Mouse (Mus musculus) neural tube, embryonic 15.5 days (tissue): ENCODE data around the gene Acaa1b. TPM values are rescaled to one million over a fixed set of nuclear protein-coding genes. Genes with fewer than 3 reads are reported as not detected.

Experiments
- ATAC-seq: fragments of 200-750 bp; cut with Nextera tagmentation; 2 replicates; pipeline ENCODE4 v1.8.0; 2017; ENCODE audit warnings: mild to moderate bottlenecking, moderate TSS enrichment, moderate library complexity; ENCODE audit not compliant: low FRiP score
- H3K27ac ChIP-seq: fragments of 300-500 bp; sonication (generic); replicated peaks from 2 replicates; pipeline ENCODE4 v1.5.1; 2015; ENCODE audit warnings: mild to moderate bottlenecking, inconsistent platforms
- H3K27me3 ChIP-seq: fragments of 300-500 bp; sonication (generic); replicated peaks from 2 replicates; pipeline ENCODE4 v1.6.1; 2015; ENCODE audit warnings: inconsistent platforms
- H3K36me3 ChIP-seq: fragments of 300-500 bp; sonication (generic); 2 replicates; pipeline ENCODE4 v1.6.1; 2015; ENCODE audit warnings: inconsistent platforms
- H3K4me1 ChIP-seq: fragments of 300-500 bp; sonication (generic); 2 replicates; pipeline ENCODE4 v1.6.1; 2015; ENCODE audit warnings: inconsistent platforms
- H3K4me2 ChIP-seq: fragments of 300-500 bp; sonication (generic); 2 replicates; pipeline ENCODE4 v1.6.1; 2015; ENCODE audit warnings: inconsistent platforms, mild to moderate bottlenecking, moderate library complexity
- H3K4me3 ChIP-seq: fragments of 300-500 bp; sonication (generic); replicated peaks from 2 replicates; pipeline ENCODE4 v1.5.1; 2015; ENCODE audit warnings: mild to moderate bottlenecking, inconsistent platforms
- H3K9ac ChIP-seq: fragments of 300-500 bp; sonication (generic); replicated peaks from 2 replicates; pipeline ENCODE4 v1.6.1; 2015; ENCODE audit warnings: mild to moderate bottlenecking, inconsistent platforms
- H3K9me3 ChIP-seq: fragments of 300-500 bp; sonication (generic); replicated peaks from 2 replicates; pipeline ENCODE4 v1.6.1; 2016; ENCODE audit warnings: inconsistent platforms
- WGBS: fragments of 180-500 bp; shearing (Covaris S2); methylation state at CpG from one replicate; pipeline ENCODE4 v1.1.7; 2015; ENCODE audit warnings: mixed read lengths; 5-methylcytosine and 5-hydroxymethylcytosine counted together
- polyA plus RNA-seq: library from polyadenylated mRNA; unstranded; fragments of >200 nt; fragmentation: Nextera tagmentation; extraction: Ambion mirVana; gene quantifications from 2 replicates; pipeline ENCODE4 v1.2.1, GENCODE M21; 2015

Gene Acaa1b
- polyA plus RNA-seq, 1 experiment from 2014 or later, result 5.6 TPM

GRCm38 (mm10) chr9:119142066-119142465 lies 14.8 kb downstream of the Acaa1b start:
- no peak overlapping the region for H3K27ac ChIP-seq
- no peaks in the 10 kb centered on the region for H3K9me3 ChIP-seq
- ATAC-seq, result no peak
- H3K4me3 ChIP-seq, result no peak overlapping the region
- H3K9ac ChIP-seq, result no peak overlapping the region
- no peaks in the 10 kb centered on the region for H3K27me3 ChIP-seq
- H3K4me2 ChIP-seq, result no peak overlapping the region
- WGBS, result 89% methylated on average over 5 of the region's 5 CpGs
- H3K4me1 ChIP-seq, result no peaks in the 10 kb centered on the region
- H3K36me3 ChIP-seq, result no peaks in the 10 kb centered on the region

- Histone ChIP-seq H3K36me3 (no peaks in the 10 kb centered on the region), H3K4me3 (no peak overlapping the region), H3K4me1 (no peaks in the 10 kb centered on the region), H3K9me3 (no peaks in the 10 kb centered on the region), H3K27me3 (no peaks in the 10 kb centered on the region), H3K9ac (no peak overlapping the region), H3K4me2 (no peak overlapping the region), H3K27ac (no peak overlapping the region)
- WGBS, result 91% methylated on average over 2 of the region's 2 CpGs
- no peak for ATAC-seq
These were observed 18.1 kb downstream of the Acaa1b start for GRCm38 (mm10) chr9:119138836-119139235.

DNA sequence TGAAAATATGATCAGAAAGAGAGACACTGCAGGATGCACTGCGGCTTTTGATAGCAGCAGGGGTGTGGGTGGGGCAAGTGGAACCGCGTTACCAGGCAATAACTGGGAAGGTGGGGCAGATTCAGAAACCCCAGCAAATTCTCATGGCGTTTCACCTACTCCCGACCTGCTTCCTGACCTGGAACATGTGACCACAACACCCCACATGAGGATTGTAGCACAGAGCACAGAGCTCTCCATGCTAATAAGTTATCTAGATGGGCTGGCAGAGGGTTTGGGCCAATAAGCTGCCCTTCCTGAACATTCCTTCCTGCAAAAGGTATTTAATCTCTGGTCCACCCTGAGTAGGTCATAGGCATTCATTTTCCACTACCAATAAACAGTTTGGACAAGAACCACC lies 26.2 kb downstream of the Acaa1b start:
- Histone ChIP-seq H3K4me1 (no peaks in the 10 kb centered on the region), H3K4me2 (no peak overlapping the region), H3K9ac (no peak overlapping the region), H3K27me3 (no peaks in the 10 kb centered on the region), H3K9me3 (no peaks in the 10 kb centered on the region), H3K36me3 (no peaks in the 10 kb centered on the region), H3K4me3 (no peak overlapping the region), H3K27ac (no peak overlapping the region)
- WGBS, result 66% methylated on average over 5 of the region's 5 CpGs
- ATAC-seq, result no peak

DNA sequence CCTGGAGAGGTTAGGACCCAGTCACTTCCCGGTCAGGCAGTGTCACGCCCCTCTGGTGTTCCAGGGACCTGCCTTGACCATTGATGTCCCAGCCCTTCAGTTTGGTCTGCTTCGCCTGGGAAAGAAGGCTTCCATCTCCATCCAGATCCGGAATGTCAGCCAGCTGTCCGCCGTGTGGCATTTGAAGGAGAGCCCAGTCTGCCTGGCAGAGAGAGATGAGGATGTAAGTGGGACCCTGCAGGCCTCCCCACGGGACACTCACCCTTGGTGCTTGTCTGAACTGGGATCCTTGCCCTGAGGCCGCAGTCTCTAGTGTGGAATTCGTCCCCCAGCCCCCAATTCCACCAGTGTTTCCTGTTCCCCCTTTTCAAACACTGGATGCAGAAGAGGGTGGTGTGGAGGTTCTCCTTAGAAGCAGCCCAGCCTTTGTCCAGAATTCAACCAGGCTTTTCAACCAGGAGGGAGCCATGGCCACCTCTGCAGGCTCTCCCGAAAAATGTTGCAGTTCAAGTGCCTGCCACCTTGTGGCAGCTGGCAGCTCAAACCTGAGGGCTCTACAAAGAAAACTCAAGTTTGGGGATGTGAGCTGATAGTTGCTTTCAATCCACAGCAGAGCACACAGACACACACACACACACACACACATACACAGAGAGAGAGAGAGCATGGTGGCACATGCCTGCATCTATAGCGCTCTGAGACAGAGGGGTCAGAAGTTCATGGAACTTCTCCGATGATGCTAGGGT lies 28.3 kb downstream of the Acaa1b start:
- Histone ChIP-seq H3K9me3 (no peaks in the 10 kb centered on the region), H3K4me3 (no peak overlapping the region), H3K27me3 (no peaks in the 10 kb centered on the region), H3K4me2 (no peak overlapping the region), H3K4me1 (no peaks in the 10 kb centered on the region), H3K27ac (no peak overlapping the region), H3K36me3 (no peaks in the 10 kb centered on the region), H3K9ac (no peak overlapping the region)
- ATAC-seq, result no peak
- 88% methylated on average over 12 of the region's 12 CpGs for WGBS

DNA sequence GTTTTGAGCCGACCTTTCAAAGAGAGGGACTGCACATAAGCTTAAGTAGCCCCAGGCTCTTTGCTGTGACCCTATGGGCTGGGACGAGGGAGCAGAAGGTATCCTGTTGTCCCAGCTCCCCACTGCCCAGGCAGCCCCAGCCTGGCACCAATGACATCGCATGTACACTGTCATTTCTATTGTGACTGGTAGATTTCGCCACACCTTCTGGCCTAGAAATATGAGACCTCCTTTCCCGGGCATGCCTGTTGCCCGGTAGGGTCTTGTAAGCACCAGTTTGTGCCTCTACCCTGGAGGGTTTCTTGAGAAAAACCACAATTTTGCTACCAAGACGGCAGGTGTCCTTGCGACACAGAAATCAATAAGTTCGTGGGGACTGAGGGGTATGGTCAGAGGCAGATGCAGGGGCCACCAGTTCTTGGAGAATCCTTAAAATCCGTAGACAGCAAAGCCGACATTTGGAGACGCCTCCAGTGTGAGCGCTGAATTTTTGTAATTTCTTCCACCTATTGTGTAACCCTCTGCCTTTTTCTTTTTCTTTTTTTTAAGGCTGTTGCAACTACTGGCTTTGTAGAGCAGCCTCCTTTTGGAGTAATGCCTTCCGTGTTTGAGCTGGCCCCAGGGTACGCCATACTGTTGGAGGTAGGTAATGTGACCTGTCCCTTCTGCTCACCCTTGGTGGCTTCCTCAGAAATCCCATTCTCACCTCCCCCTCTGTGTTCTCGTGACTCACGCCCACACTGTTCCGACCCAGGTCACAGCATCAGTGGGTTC lies 34.1 kb downstream of the Acaa1b start:
- H3K9ac ChIP-seq, result no peak overlapping the region
- H3K27me3 ChIP-seq, result no peaks in the 10 kb centered on the region
- WGBS, result 87% methylated on average over 18 of the region's 18 CpGs
- H3K36me3 ChIP-seq, result no peaks in the 10 kb centered on the region
- H3K27ac ChIP-seq, result no peak overlapping the region
- 0 out of 2 replicates have a peak, but pooled peaks cover 2% of the 10 kb centered on the region for H3K4me1 ChIP-seq
- ATAC-seq, result no peak
- H3K4me3 ChIP-seq, result no peak overlapping the region
- H3K4me2 ChIP-seq, result no peak overlapping the region
- H3K9me3 ChIP-seq, result no peaks in the 10 kb centered on the region

GRCm38 (mm10) chr9:119120168-119120560 lies 36.7 kb downstream of the Acaa1b start:
- WGBS, result 71% methylated on average over 3 of the region's 3 CpGs
- Histone ChIP-seq H3K4me1 (0 out of 2 replicates have a peak, but pooled peaks cover 2% of the 10 kb centered on the region), H3K27ac (no peak overlapping the region), H3K4me3 (no peak overlapping the region), H3K27me3 (no peaks in the 10 kb centered on the region), H3K9me3 (no peaks in the 10 kb centered on the region), H3K4me2 (no peak overlapping the region), H3K9ac (no peak overlapping the region), H3K36me3 (no peaks in the 10 kb centered on the region)
- ATAC-seq, result no peak

DNA sequence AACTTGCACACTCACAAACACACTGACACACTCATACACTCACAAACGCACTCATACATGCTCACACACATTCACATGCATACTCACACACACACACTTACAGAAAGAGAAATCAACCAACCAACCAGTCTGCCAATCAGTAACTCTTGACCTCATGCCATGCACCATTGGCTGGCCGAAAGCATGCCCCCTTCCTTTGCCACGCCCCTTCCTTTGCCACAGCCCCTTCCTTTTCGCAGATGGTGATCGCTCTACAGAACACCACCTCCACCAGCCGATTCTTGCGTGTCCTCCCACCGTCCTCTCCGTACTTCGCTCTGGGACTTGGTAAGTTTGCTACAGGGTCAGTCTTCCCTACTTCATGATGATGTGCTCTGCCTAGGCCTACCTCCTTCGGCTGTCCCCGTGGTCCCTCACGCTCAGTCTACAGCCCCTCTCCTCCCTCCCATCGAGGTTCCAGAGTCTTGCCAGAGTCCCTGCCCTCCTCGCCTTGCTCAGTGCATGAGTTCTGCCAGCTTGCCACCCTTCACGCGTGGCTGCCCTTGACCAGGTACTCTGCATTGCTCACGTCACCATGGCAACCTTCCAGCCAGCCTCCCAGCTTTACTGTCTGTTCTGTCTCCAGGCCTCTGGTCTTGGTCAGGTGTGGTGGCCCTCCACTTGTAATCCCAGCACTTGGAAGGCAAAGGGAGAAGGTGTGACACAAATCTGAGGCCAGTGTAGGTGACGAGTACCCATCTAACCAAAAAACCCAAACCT lies 37.3 kb downstream of the Acaa1b start:
- Histone ChIP-seq H3K27me3 (no peaks in the 10 kb centered on the region), H3K36me3 (no peaks in the 10 kb centered on the region), H3K9me3 (no peaks in the 10 kb centered on the region), H3K4me1 (0 out of 2 replicates have a peak, but pooled peaks cover 2% of the 10 kb centered on the region), H3K4me2 (no peak overlapping the region), H3K4me3 (no peak overlapping the region), H3K9ac (no peak overlapping the region), H3K27ac (no peak overlapping the region)
- 85% methylated on average over 19 of the region's 19 CpGs for WGBS
- ATAC-seq, result no peak

DNA sequence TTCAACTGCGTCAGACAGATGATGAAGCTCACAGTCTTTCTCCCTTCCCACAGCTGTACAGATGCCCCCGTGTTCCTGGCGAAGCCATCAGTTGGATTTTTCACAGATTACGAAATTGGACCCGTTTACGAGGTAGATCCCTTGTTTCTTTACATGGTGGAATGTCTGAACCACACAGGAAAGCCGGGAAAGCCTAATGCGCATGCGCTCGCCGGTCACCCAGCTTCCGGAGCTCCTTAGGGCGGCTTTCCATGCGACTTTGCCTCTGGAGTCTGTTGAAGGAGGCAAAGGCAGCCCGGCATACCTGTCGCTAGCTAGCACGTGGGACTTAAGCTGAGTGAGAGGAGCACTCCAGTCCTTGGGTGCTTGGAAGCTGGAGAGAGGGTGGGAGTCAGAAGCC lies 42.0 kb downstream of the Acaa1b start:
- 89% methylated on average over 17 of the region's 17 CpGs for WGBS
- H3K9me3 ChIP-seq, result no peaks in the 10 kb centered on the region
- H3K27me3 ChIP-seq, result no peaks in the 10 kb centered on the region
- H3K4me1 ChIP-seq, result 0 out of 2 replicates have a peak, but pooled peaks cover 2% of the 10 kb centered on the region
- no peak overlapping the region for H3K4me2 ChIP-seq
- no peak for ATAC-seq
- no peak overlapping the region for H3K27ac ChIP-seq
- no peak overlapping the region for H3K9ac ChIP-seq
- H3K4me3 ChIP-seq, result no peak overlapping the region
- no peaks in the 10 kb centered on the region for H3K36me3 ChIP-seq

DNA sequence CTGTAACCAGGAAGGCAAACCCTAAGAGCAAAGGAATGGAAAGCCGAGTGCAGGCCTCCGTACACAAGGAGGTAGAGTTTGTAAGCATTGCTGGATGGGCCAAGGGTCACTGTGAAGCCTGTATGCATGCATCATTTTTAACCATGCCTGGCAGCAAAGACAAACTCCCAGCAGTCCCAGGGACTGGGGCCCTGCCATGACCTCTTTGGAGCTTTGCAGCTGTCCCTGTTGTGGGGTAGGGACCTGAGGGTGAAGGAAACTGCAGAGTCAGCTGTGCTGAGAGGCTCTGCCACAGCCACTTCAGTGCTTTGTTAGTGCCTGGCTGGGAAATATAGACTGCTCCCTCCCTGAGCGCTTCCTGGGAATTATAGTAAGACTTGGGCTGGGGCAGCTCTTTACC lies 46.3 kb downstream of the Acaa1b start:
- no peak overlapping the region for H3K27ac ChIP-seq
- no peaks in the 10 kb centered on the region for H3K27me3 ChIP-seq
- 60% methylated on average over 3 of the region's 3 CpGs for WGBS
- H3K9me3 ChIP-seq, result no peaks in the 10 kb centered on the region
- no peaks in the 10 kb centered on the region for H3K4me1 ChIP-seq
- H3K4me2 ChIP-seq, result no peak overlapping the region
- H3K9ac ChIP-seq, result no peak overlapping the region
- no peaks in the 10 kb centered on the region for H3K36me3 ChIP-seq
- H3K4me3 ChIP-seq, result no peak overlapping the region
- no peak for ATAC-seq

- H3K27ac ChIP-seq, result no peak overlapping the region
- no peak overlapping the region for H3K4me2 ChIP-seq
- H3K4me1 ChIP-seq, result no peaks in the 10 kb centered on the region
- 65% methylated on average over 12 of the region's 12 CpGs for WGBS
- H3K4me3 ChIP-seq, result no peak overlapping the region
- H3K36me3 ChIP-seq, result no peaks in the 10 kb centered on the region
- H3K9ac ChIP-seq, result no peak overlapping the region
- no peak for ATAC-seq
- no peaks in the 10 kb centered on the region for H3K27me3 ChIP-seq
- no peaks in the 10 kb centered on the region for H3K9me3 ChIP-seq
These were observed 47.1 kb downstream of the Acaa1b start for GRCm38 (mm10) chr9:119109685-119110353.

DNA sequence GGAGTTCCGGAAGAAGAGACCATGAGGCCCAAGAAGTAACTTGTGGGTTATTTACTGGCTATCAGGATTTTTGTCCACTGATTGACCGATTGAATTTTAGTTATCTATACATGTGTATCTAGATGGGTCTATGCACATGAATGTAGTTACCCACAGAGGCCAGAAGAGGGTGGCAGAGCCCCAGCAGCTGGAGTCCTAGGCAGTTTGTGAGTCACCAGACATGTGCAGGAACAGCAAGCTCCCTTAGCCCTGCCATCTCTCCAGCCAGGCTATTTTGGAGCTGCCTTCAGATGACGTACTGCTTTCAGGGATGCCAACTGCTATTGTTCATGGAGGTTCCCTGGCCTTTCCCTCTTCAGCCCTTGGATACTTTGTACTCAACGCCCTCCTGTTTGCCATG lies 49.3 kb downstream of the Acaa1b start:
- Histone ChIP-seq H3K27me3 (0 out of 2 replicates have a peak, but pooled peaks cover 6% of the 10 kb centered on the region), H3K4me1 (peaks cover 7% of the 10 kb centered on the region), H3K36me3 (no peaks in the 10 kb centered on the region), H3K9me3 (no peaks in the 10 kb centered on the region), H3K9ac (no peak overlapping the region), H3K4me3 (no peak overlapping the region), H3K4me2 (no peak overlapping the region), H3K27ac (no peak overlapping the region)
- WGBS, result 85% methylated on average over 4 of the region's 4 CpGs
- no peak for ATAC-seq
